Mouse (Mus musculus): ENCODE measurements around the gene Klra2. TPM values are rescaled to one million over a fixed set of nuclear protein-coding genes. Genes with fewer than 3 reads are reported as not detected.

Klra2 gene
- polyA plus RNA-seq (2015; fragmentation: Nextera tagmentation; extraction: Ambion mirVana) = 0.90 and 1.1 TPM in 2 replicates

DNA sequence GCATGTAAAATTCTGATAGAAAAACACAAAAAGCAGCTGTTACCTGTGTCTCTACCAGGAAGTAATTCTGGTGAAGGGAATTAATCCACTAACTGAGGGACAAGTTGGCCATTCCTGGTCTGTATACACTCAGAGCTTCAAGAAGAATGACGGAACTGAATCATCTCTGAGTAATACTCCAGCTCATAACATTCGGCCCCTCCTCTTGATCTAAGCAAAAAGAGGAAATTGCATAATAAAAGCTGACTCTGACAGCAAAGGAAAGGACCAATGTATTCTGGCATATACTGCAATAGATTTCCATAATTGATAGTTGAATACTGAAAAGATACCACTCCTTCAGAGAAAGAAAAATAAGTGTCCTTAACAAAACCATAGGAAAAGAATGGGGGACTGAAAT is at the start of gene Klra2:
Gene Klra2 (minus strand): TSS at position 157 of the 400 bp plus-strand sequence.
- Histone ChIP-seq H3K9ac (replicated peaks) (no peak within 1 kb of the TSS), H3K36me3 (replicated peaks; ENCODE audit: insufficient read depth, low read length) (no peaks in the 10 kb centered on the region), H3K4me2 (ENCODE audit: low read depth, low read length) (no peak within 1 kb of the TSS), H3K27ac (ENCODE audit: low read depth) (no peak within 1 kb of the TSS; the same call in 1 of the 2 replicates), H3K9me3 (ENCODE audit: low read length) (no peaks in the 10 kb centered on the region), H3K4me3 (ENCODE audit: low read depth, low read length) (no peak within 1 kb of the TSS), H3K4me1 (ENCODE audit: insufficient read depth) (no peaks in the 10 kb centered on the region), H3K27me3 (ENCODE audit: insufficient read depth, low read length) (no peaks in the 10 kb centered on the region)
- ATAC-seq (peak; percentile 60), DNase-seq (no peak)
- TF ChIP-seq EP300 (IDR thresholded peaks at IDR 0.05; ENCODE audit: low read depth) = no peak
- WGBS (ENCODE audit: insufficient replicate concordance) = 47% methylated on average over 2 of the region's 2 CpGs

DNA sequence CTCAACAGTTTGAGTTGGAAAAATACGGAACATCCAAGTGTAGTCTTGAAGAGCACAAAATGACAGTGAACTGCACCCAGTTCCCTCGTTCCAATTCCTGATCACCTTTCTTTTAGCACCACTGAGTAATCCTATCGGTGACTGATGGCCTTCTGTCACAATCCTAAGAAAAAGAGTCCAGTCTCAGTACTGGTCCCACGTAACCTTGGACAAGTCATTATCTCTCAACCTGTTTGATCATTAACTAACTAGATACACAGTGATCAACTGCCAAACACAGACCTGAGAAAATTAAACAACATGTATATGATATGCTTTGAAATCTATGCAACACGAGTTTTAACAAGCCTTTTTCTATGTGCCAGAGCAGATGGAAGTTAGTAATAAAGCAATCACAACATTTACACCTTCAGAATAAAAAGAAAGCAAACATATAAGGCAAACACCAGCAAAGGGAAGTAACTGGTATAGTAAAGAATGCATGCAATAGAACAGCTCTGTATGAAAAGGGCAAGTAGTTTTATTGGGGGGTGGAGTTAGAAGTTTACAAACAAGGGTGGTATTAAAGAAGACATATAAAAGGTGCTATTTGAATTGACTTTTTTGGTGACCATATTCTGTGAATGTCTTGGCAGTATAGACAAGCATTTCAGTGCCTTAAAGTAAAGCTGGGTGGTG is 47.4 kb upstream of the Klra2 start:
- 63% methylated on average over 5 of the region's 5 CpGs for WGBS (ENCODE audit: insufficient replicate concordance)
- Histone ChIP-seq H3K9ac (replicated peaks) (no peak overlapping the region), H3K4me1 (ENCODE audit: insufficient read depth) (peaks cover 15% of the 10 kb centered on the region), H3K4me2 (ENCODE audit: low read depth, low read length) (peak overlapping the region; percentile 81), H3K27ac (ENCODE audit: low read depth) (no peak overlapping the region), H3K9me3 (ENCODE audit: low read length) (no peaks in the 10 kb centered on the region), H3K4me3 (ENCODE audit: low read depth, low read length) (no peak overlapping the region), H3K27me3 (ENCODE audit: insufficient read depth, low read length) (no peaks in the 10 kb centered on the region), H3K36me3 (replicated peaks; ENCODE audit: insufficient read depth, low read length) (no peaks in the 10 kb centered on the region)
- DNase-seq = no peak
- ATAC-seq = peak; percentile 40
- TF ChIP-seq EP300 (IDR thresholded peaks at IDR 0.05; ENCODE audit: low read depth) = no peak
- no peak for TF ChIP-seq CTCF (IDR thresholded peaks at IDR 0.05; ENCODE audit: low read depth)

DNA sequence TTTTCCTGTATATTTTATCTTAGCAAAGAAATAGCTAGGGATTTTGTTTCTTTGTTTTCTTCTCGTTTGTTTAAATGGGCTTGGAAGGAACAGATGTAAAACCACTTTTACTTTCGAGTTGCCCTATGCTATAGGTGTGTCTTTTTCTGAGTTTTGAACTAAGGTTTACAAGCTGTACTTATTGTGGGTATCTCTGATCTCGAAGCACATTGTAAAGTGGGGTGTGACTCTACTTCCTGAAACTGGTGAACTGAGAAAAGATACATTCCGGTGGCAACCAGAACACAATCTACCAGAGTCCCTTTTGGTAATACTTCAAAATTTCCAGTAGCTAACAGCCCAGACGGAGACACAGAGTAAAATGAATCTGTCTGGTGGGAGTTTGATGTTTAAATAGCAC is 46.8 kb upstream of the Klra2 start:
- Histone ChIP-seq H3K36me3 (replicated peaks; ENCODE audit: insufficient read depth, low read length) (no peaks in the 10 kb centered on the region), H3K27ac (ENCODE audit: low read depth) (no peak overlapping the region), H3K4me3 (ENCODE audit: low read depth, low read length) (peak overlapping the region; percentile 79; the same call in 1 of the 2 replicates), H3K9me3 (ENCODE audit: low read length) (no peaks in the 10 kb centered on the region), H3K4me1 (ENCODE audit: insufficient read depth) (peaks cover 15% of the 10 kb centered on the region), H3K27me3 (ENCODE audit: insufficient read depth, low read length) (no peaks in the 10 kb centered on the region), H3K9ac (replicated peaks) (no peak overlapping the region), H3K4me2 (ENCODE audit: low read depth, low read length) (peak overlapping the region; percentile 81)
- ATAC-seq (no peak), DNase-seq (no peak)
- no peak for TF ChIP-seq CTCF (IDR thresholded peaks at IDR 0.05; ENCODE audit: low read depth)
- no peak for TF ChIP-seq EP300 (IDR thresholded peaks at IDR 0.05; ENCODE audit: low read depth)
- 56% methylated on average over 5 of the region's 5 CpGs for WGBS (ENCODE audit: insufficient replicate concordance)

DNA sequence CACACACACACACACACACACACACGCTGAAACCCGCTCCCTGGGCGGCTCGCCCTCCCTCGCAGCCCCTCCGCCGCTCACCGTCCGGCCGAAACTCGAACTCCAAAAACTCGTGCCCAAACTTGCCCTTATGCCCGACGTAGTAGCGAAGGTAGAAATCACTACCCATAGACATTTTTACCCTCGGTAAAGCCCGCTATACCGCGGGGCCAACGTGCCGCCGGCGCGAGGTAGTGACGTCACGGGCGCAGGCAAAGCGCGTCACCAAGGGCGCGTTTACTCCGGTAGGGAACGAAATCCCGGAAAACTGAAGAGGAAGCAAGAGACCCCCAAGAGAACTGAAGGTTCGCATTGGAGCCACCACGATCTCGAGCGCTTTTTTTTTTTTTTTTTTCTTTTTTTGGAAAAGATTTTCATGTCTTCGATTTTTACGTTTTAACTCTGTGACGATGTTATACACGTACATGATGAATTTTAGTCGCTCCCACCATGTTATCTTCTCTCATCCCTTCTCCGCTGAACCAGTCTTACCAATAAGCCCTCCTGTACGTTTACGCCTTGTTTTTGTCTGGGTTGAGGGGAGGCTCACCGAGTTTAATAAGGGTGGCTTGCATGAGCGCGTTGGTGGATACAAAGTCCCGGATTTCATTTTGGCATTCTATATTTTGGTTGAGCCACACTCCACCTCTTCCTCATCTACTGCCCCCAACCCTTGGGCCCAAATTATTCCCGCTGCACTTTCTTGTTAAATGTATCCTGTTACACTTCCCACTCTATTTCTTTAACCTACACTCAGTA is 46.0 kb upstream of the Klra2 start, which contains the start of gene Magohb:
Gene Magohb (minus strand): TSS at position 254 of the 798 bp plus-strand sequence.
- H3K27ac ChIP-seq (ENCODE audit: low read depth) = peak within 1 kb of the TSS; percentile 61

DNA sequence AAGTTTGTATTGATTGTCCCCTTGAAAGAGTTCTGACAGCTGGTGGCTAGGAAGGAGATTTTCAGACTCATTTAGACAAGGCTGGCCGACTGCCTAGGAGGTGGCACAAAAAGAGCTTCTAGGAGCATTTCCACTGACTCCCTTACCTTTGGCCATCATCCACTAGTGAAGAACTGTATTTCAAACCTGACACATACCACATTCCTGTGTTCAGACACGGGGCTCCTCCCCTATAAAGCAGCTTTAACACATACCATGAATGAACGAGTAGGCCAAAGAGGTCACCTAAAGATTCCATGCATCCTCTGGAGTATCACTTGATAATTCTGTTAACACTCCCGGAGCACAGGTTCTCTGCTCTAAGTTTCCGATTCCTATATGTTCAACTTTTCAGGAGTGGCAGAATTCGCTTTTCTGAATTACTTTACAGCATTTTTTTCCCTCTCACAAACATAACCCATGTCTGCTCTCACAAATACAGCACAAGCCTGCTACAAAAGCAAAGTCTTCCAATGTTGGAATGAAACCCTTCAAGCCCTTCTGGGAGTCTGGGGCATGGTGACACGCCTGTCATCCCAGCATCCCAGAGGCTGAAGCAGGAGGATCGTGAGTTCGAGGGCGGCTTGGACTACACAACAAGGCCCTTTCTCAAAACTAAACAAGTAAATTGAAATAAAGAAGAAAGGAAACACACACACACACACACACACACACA is 45.3 kb upstream of the Klra2 start:
- TF ChIP-seq CTCF (IDR thresholded peaks at IDR 0.05; ENCODE audit: low read depth) (no peak), EP300 (IDR thresholded peaks at IDR 0.05; ENCODE audit: low read depth) (no peak)
- no peak for DNase-seq
- peak overlapping the region; percentile 81 for H3K4me2 ChIP-seq (ENCODE audit: low read depth, low read length)
- H3K4me3 ChIP-seq (ENCODE audit: low read depth, low read length) = peak overlapping the region; percentile 79
- H3K27me3 ChIP-seq (ENCODE audit: insufficient read depth, low read length) = no peaks in the 10 kb centered on the region
- H3K27ac ChIP-seq (ENCODE audit: low read depth) = no peak overlapping the region
- ATAC-seq = no peak; the same call in 1 of the 2 replicates
- H3K36me3 ChIP-seq (replicated peaks; ENCODE audit: insufficient read depth, low read length) = no peaks in the 10 kb centered on the region
- WGBS (ENCODE audit: insufficient replicate concordance) = 18% methylated on average over 10 of the region's 10 CpGs
- peaks cover 15% of the 10 kb centered on the region for H3K4me1 ChIP-seq (ENCODE audit: insufficient read depth)
- peak overlapping the region; percentile 74 for H3K9ac ChIP-seq (replicated peaks)
- H3K9me3 ChIP-seq (ENCODE audit: low read length) = no peaks in the 10 kb centered on the region

More for the DNA sequence above, 46.0 kb upstream of the Klra2 start, which contains the start of gene Magohb:
- Histone ChIP-seq H3K4me3 (ENCODE audit: low read depth, low read length) (peak within 1 kb of the TSS; percentile 79), H3K27me3 (ENCODE audit: insufficient read depth, low read length) (no peaks in the 10 kb centered on the region), H3K9me3 (ENCODE audit: low read length) (no peaks in the 10 kb centered on the region), H3K36me3 (replicated peaks; ENCODE audit: insufficient read depth, low read length) (no peaks in the 10 kb centered on the region), H3K9ac (replicated peaks) (peak within 1 kb of the TSS; percentile 74), H3K4me2 (ENCODE audit: low read depth, low read length) (peak within 1 kb of the TSS; percentile 81), H3K4me1 (ENCODE audit: insufficient read depth) (peaks cover 15% of the 10 kb centered on the region)
- DNase-seq (peak; percentile 89), ATAC-seq (peak; percentile 91)
- TF ChIP-seq EP300 (IDR thresholded peaks at IDR 0.05; ENCODE audit: low read depth) (peak; percentile 42; the same call in 1 of the 2 replicates), CTCF (IDR thresholded peaks at IDR 0.05; ENCODE audit: low read depth) (no peak)
- WGBS (ENCODE audit: insufficient replicate concordance) = 3% methylated on average over 51 of the region's 51 CpGs
